Mouse (Mus musculus): ENCODE data around the gene Rhebl1.

DNA sequence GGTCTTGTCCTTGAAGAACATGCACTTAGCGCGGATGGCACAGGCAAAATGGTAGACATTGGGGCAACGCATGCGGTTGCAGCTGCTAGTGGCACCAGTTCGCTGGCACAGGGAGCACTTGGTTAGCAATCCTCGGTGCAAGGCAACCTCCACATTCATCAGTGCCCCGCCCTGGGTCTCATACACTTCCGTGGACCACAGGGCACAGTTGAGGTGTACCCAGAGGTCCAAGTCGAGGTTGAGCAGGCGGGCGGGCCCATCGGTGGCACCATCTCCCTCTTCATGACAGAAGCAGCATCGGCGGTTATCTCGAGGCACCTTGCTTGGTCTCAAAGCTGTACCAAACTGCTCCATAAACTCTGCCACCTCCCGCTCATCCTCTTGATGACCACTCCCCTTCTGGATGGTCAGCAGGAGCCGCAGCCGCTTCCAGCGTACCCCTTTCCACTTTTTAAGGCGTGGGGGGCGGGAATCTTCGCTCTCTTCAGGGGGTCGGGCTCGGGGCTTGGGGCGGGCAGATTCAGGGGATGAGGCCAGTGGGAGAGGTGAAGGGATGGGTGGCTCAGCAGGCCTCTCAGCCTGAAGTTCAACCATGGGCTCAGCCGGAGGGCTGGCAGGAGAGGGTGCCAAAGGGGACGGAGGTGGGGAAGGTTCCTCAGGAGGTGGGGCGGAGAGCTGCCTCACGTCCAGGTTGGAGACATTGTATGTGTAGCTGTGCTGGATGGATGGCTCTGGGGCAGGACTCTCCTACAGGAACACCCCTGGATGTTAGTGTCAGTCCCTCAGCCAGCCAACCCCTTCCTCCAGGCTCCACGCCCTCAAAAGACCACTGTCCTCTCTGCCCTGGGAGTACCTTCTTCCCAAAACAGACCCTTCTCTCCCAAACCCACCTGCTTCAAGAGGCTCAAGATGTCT, 54.4 kb downstream of the Rhebl1 start:
- TF ChIP-seq POLR2A (IDR thresholded peaks at IDR 0.05; ENCODE audit: borderline replicate concordance, insufficient read depth, low read length), result no peak
- no peak for TF ChIP-seq CTCF (IDR thresholded peaks at IDR 0.05; ENCODE audit: borderline replicate concordance, insufficient read depth, low read depth, low read length)

All from cerebellum, adult 2 months (tissue).